Mouse (Mus musculus) kidney, postnatal 25 days (tissue): ENCODE data around the gene U2af1l4.

ENCODE experiments used
- DNase-seq, 2 experiments: peaks; one replicate each; pipeline ENCODE4 v3.0.0; 2021; ENCODE audit warnings: mixed read lengths in 2 of 2

U2af1l4 gene

GRCm38 (mm10) chr7:30613529-30614112, 50.5 kb downstream of the U2af1l4 start:
- peak; percentile 74 to 78 for DNase-seq

- no peak for DNase-seq
Measured at GRCm38 (mm10) chr7:30614454-30614853, 51.4 kb downstream of the U2af1l4 start.
